Mouse (Mus musculus): ENCODE results near the gene Nrap. TPM values are rescaled to one million over a fixed set of nuclear protein-coding genes. Genes with fewer than 3 reads are reported as not detected.

Gene Nrap
- polyA plus RNA-seq, 1 experiment from 2014 or later, result 0.22 TPM

DNA sequence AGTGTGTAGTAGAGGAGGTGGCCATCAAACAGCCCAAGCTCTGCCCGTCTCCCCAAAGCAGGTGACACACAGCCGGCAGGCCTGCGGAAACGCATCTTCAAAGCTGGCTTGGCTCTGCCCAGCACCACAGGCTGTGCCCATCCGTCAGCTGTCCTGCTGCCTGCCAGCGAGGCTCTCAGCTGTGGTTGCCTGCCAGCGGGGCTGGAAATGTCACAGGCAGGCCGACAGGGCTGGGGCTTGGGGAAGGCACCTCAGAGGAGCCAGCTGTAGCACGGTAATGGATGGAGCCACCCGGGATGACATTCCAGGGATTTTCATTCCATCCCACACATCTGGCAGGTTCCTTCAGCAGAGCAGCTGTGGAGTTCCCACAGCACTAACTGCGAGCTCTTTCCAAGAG is 89.0 kb downstream of the Nrap start:
- H3K4me2 ChIP-seq (ENCODE audit: low read length), result no peak overlapping the region
- H3K9me3 ChIP-seq (ENCODE audit: control insufficient read depth, low read length), result no peaks in the 10 kb centered on the region
- WGBS, result 73% methylated on average over 11 of the region's 11 CpGs
- no peaks in the 10 kb centered on the region for H3K4me1 ChIP-seq (replicated peaks; ENCODE audit: control insufficient read depth, insufficient read depth, low read length)
- no peak overlapping the region for H3K9ac ChIP-seq (replicated peaks; ENCODE audit: low read depth, low read length)
- no peak overlapping the region for H3K27ac ChIP-seq (ENCODE audit: low read length)
- H3K27me3 ChIP-seq (replicated peaks; ENCODE audit: control insufficient read depth, insufficient read depth, low read length), result no peaks in the 10 kb centered on the region
- no peak for ATAC-seq
- H3K36me3 ChIP-seq (ENCODE audit: control insufficient read depth, insufficient read depth), result no peaks in the 10 kb centered on the region
- no peak overlapping the region for H3K4me3 ChIP-seq (replicated peaks; ENCODE audit: low read length)

- Histone ChIP-seq H3K9me3 (ENCODE audit: control insufficient read depth, low read length) (no peaks in the 10 kb centered on the region), H3K4me3 (replicated peaks; ENCODE audit: low read length) (no peak overlapping the region)
- WGBS, result 67% methylated on average over 3 of the region's 3 CpGs
These were observed 92.6 kb downstream of the Nrap start for GRCm38 (mm10) chr19:56297264-56297663.

DNA sequence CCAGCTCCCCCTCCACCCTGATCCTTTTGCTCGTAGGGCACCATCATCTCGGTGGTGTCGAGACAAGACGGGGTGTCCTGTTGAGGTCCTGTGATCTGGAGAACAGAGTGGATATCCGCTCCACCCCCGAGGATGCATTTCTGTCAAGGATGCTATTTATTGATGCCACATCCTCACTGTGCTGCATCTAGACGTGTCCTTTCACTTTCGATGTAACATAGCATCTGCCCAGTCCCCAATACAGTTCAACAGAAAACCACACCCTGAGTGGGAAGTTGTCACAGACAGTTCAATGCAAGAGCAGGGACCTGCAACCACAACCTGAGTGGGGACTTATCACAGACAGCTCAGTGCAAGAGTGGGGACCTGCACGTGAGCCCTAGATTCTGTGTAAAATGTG is 93.2 kb downstream of the Nrap start:
- Histone ChIP-seq H3K27me3 (replicated peaks; ENCODE audit: control insufficient read depth, insufficient read depth, low read length) (no peaks in the 10 kb centered on the region), H3K4me1 (replicated peaks; ENCODE audit: control insufficient read depth, insufficient read depth, low read length) (peaks cover 11% of the 10 kb centered on the region)
- 81% methylated on average over 9 of the region's 9 CpGs for WGBS

More at GRCm38 (mm10) chr19:56297264-56297663, 92.6 kb downstream of the Nrap start:
- Histone ChIP-seq H3K4me1 (replicated peaks; ENCODE audit: control insufficient read depth, insufficient read depth, low read length) (peaks cover 6% of the 10 kb centered on the region), H3K9ac (replicated peaks; ENCODE audit: low read depth, low read length) (no peak overlapping the region), H3K27me3 (replicated peaks; ENCODE audit: control insufficient read depth, insufficient read depth, low read length) (no peaks in the 10 kb centered on the region), H3K4me2 (ENCODE audit: low read length) (no peak overlapping the region), H3K36me3 (ENCODE audit: control insufficient read depth, insufficient read depth) (no peaks in the 10 kb centered on the region), H3K27ac (ENCODE audit: low read length) (no peak overlapping the region)
- ATAC-seq, result no peak

DNA sequence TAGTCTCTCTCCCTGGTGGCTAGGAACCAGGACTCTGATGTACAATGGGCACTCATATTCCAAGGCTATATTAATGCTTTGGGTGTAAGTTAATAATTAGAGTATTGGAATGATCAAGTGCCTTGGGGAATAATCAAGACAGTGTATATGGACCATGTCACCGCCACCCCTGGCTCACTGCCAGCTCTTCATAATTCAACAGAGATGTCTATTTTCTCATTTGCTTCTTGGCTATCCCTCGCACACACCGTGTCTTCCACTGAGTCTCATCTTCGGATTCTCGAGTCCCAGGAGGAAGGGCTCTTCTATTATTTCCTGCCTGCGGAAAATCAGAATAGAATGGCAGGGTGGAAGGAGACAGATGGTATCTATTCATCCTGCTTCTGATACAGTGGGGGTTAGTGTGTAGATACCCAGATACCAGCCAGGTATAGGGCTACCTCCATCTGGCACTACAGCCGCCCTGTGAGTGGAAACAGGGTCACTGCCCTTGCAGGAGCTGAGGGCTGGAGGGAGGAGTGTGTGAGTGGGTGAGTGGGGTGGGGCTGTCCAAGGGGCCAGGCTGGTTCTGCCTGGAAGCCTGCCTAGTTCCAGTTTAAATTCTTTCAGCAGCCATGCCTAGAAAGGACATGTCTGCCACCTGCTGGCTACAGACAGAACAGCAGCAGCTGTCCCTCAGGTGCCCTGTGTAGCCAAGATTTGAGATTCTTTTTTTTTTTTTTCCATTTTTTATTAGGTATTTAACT is 95.0 kb downstream of the Nrap start:
- H3K4me3 ChIP-seq (replicated peaks; ENCODE audit: low read length), result no peak overlapping the region
- H3K9me3 ChIP-seq (ENCODE audit: control insufficient read depth, low read length), result no peaks in the 10 kb centered on the region
- no peak overlapping the region for H3K9ac ChIP-seq (replicated peaks; ENCODE audit: low read depth, low read length)
- no peaks in the 10 kb centered on the region for H3K36me3 ChIP-seq (ENCODE audit: control insufficient read depth, insufficient read depth)
- WGBS, result 37% methylated on average over 7 of the region's 7 CpGs
- H3K27me3 ChIP-seq (replicated peaks; ENCODE audit: control insufficient read depth, insufficient read depth, low read length), result no peaks in the 10 kb centered on the region
- peaks cover 11% of the 10 kb centered on the region for H3K4me1 ChIP-seq (replicated peaks; ENCODE audit: control insufficient read depth, insufficient read depth, low read length)
- peak; percentile 74 for ATAC-seq
- H3K4me2 ChIP-seq (ENCODE audit: low read length), result no peak overlapping the region
- no peak overlapping the region for H3K27ac ChIP-seq (ENCODE audit: low read length)

More for the DNA sequence above, 93.2 kb downstream of the Nrap start:
- Histone ChIP-seq H3K4me2 (ENCODE audit: low read length) (no peak overlapping the region), H3K27ac (ENCODE audit: low read length) (no peak overlapping the region), H3K9me3 (ENCODE audit: control insufficient read depth, low read length) (no peaks in the 10 kb centered on the region), H3K9ac (replicated peaks; ENCODE audit: low read depth, low read length) (no peak overlapping the region), H3K36me3 (ENCODE audit: control insufficient read depth, insufficient read depth) (no peaks in the 10 kb centered on the region), H3K4me3 (replicated peaks; ENCODE audit: low read length) (no peak overlapping the region)
- ATAC-seq, result no peak

DNA sequence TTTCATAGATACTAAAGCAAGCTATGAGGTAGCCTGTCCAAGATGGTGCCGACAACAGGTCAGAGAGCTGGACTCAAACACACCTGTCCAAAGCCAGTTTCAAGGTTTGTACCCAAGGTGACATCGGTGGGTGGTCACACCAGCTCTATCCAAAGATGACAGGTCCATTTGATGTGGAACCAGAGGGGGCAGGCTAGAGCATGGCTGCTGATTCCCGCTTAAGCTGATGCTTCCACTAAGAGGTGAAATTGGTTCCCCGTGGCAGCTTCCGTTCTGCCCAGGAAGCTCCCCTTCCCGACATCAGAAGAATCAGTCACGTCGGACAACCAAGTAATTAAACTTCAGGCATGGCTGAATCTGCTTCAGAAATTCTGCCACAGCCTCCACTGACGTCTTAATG is 97.5 kb downstream of the Nrap start:
- WGBS, result 65% methylated on average over 9 of the region's 9 CpGs

DNA sequence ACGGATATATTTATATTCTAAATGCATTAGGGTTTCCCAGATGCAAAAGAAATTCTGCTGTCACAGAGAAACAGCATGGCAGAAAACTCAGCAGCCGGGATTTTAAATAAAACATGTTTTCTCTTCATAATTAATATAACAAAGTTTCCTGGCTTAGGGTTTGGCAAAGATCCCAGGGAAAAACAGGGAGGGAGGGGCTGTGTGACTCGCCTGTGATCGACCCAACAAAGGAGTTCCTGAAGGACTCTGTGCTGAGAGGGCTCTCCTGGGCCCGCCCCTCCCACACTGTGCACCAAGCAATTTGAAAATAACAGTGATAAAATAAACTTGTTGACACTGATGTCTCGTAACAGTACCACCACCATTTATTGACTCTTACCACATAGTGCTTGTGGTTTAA is 97.9 kb downstream of the Nrap start:
- Histone ChIP-seq H3K27me3 (replicated peaks; ENCODE audit: control insufficient read depth, insufficient read depth, low read length) (no peaks in the 10 kb centered on the region), H3K4me1 (replicated peaks; ENCODE audit: control insufficient read depth, insufficient read depth, low read length) (peaks cover 11% of the 10 kb centered on the region), H3K4me3 (replicated peaks; ENCODE audit: low read length) (no peak overlapping the region), H3K27ac (ENCODE audit: low read length) (no peak overlapping the region), H3K9me3 (ENCODE audit: control insufficient read depth, low read length) (no peaks in the 10 kb centered on the region), H3K36me3 (ENCODE audit: control insufficient read depth, insufficient read depth) (no peaks in the 10 kb centered on the region), H3K9ac (replicated peaks; ENCODE audit: low read depth, low read length) (no peak overlapping the region), H3K4me2 (ENCODE audit: low read length) (no peak overlapping the region)
- 17% methylated on average over 6 of the region's 6 CpGs for WGBS
- ATAC-seq, result peak; percentile 72; the same call in 1 of the 2 replicates

More for the DNA sequence above, 97.5 kb downstream of the Nrap start:
- no peak overlapping the region for H3K9ac ChIP-seq (replicated peaks; ENCODE audit: low read depth, low read length)
- peaks cover 11% of the 10 kb centered on the region for H3K4me1 ChIP-seq (replicated peaks; ENCODE audit: control insufficient read depth, insufficient read depth, low read length)
- no peaks in the 10 kb centered on the region for H3K36me3 ChIP-seq (ENCODE audit: control insufficient read depth, insufficient read depth)
- H3K4me3 ChIP-seq (replicated peaks; ENCODE audit: low read length), result no peak overlapping the region
- H3K27me3 ChIP-seq (replicated peaks; ENCODE audit: control insufficient read depth, insufficient read depth, low read length), result no peaks in the 10 kb centered on the region
- no peak overlapping the region for H3K27ac ChIP-seq (ENCODE audit: low read length)
- H3K4me2 ChIP-seq (ENCODE audit: low read length), result no peak overlapping the region
- no peak for ATAC-seq
- H3K9me3 ChIP-seq (ENCODE audit: control insufficient read depth, low read length), result no peaks in the 10 kb centered on the region

- no peak overlapping the region for H3K4me2 ChIP-seq (ENCODE audit: low read length)
- WGBS, result 81% methylated on average over 8 of the region's 8 CpGs
- H3K27me3 ChIP-seq (replicated peaks; ENCODE audit: control insufficient read depth, insufficient read depth, low read length), result no peaks in the 10 kb centered on the region
- ATAC-seq, result no peak
- no peaks in the 10 kb centered on the region for H3K9me3 ChIP-seq (ENCODE audit: control insufficient read depth, low read length)
- no peak overlapping the region for H3K4me3 ChIP-seq (replicated peaks; ENCODE audit: low read length)
- no peak overlapping the region for H3K9ac ChIP-seq (replicated peaks; ENCODE audit: low read depth, low read length)
- no peaks in the 10 kb centered on the region for H3K36me3 ChIP-seq (ENCODE audit: control insufficient read depth, insufficient read depth)
- peaks cover 7% of the 10 kb centered on the region for H3K4me1 ChIP-seq (replicated peaks; ENCODE audit: control insufficient read depth, insufficient read depth, low read length)
- H3K27ac ChIP-seq (ENCODE audit: low read length), result no peak overlapping the region
These were observed 100.2 kb downstream of the Nrap start for GRCm38 (mm10) chr19:56289642-56290041.

DNA sequence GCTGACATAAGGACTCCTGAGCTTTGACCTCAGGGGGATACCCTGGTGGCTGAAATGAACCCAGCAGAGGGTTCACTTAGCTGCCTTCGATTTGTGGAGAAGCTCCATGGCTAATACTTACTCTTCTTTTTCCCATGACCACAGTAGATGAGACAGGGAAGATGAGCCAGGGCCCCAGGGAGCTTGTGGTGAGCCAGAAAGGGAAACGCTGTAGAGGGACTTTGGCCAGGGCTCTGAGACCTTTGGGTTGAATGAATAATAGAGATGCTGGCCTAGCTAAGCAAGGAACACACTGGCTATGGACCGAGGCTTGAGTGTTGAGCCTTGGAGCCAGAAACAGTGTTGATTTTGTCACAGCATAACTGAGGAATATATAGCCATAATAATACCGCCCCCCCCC is 101.4 kb downstream of the Nrap start:
- H3K36me3 ChIP-seq (ENCODE audit: control insufficient read depth, insufficient read depth), result no peaks in the 10 kb centered on the region
- no peak for ATAC-seq
- no peak overlapping the region for H3K27ac ChIP-seq (ENCODE audit: low read length)
- no peak overlapping the region for H3K9ac ChIP-seq (replicated peaks; ENCODE audit: low read depth, low read length)
- H3K9me3 ChIP-seq (ENCODE audit: control insufficient read depth, low read length), result no peaks in the 10 kb centered on the region
- no peaks in the 10 kb centered on the region for H3K27me3 ChIP-seq (replicated peaks; ENCODE audit: control insufficient read depth, insufficient read depth, low read length)
- H3K4me3 ChIP-seq (replicated peaks; ENCODE audit: low read length), result no peak overlapping the region
- WGBS, result 84% methylated on average over 4 of the region's 4 CpGs
- no peak overlapping the region for H3K4me2 ChIP-seq (ENCODE audit: low read length)
- H3K4me1 ChIP-seq (replicated peaks; ENCODE audit: control insufficient read depth, insufficient read depth, low read length), result peaks cover 7% of the 10 kb centered on the region

DNA sequence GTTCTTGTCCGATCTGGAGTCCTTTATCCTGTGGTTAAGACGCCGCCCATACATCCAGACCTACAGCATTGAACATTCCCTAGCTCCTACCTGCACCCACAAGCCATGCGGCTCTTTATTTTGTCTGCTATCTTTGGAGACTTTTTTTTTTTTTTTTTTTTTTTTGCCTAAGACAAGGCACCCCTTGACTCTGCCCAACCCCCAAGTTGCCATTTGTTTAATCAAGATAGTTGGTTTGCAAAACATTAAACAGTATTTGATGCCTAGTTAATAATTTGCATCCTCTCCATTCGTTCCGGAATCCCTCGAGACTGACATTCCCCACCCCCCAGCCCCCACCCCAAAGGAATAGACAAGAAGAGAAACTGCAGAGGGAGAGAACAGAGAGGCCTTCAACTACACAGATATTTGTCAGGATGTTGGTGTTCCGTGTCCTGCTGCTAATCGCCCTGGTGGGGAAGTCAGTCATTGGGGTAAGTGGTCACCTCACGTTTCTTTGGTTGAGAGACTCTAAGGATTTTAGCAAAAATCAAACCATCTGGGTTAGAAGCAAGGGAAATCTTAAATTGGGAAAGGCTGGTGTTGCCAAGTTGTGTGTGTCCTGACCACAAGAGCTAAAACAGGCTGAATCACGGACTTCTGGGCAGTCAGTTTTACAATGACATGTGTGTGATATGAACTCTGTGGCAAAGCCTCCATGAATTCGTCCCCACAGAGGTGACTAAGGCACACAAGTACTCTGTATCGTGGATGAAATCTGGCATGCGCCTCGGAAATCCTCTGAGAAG is 102.1 kb downstream of the Nrap start:
- Histone ChIP-seq H3K36me3 (ENCODE audit: control insufficient read depth, insufficient read depth) (no peaks in the 10 kb centered on the region), H3K9me3 (ENCODE audit: control insufficient read depth, low read length) (no peaks in the 10 kb centered on the region), H3K27me3 (replicated peaks; ENCODE audit: control insufficient read depth, insufficient read depth, low read length) (no peaks in the 10 kb centered on the region), H3K4me3 (replicated peaks; ENCODE audit: low read length) (no peak overlapping the region), H3K9ac (replicated peaks; ENCODE audit: low read depth, low read length) (no peak overlapping the region), H3K4me2 (ENCODE audit: low read length) (no peak overlapping the region), H3K27ac (ENCODE audit: low read length) (no peak overlapping the region), H3K4me1 (replicated peaks; ENCODE audit: control insufficient read depth, insufficient read depth, low read length) (peaks cover 7% of the 10 kb centered on the region)
- ATAC-seq, result no peak
- 87% methylated on average over 15 of the region's 15 CpGs for WGBS

Data from forebrain, embryonic 16.5 days (tissue).